Mouse (Mus musculus) cortical plate, adult 2 months (tissue): ENCODE measurements at regions not wholly inside any gene's neighbourhood (a gene's known extent, or its start where the extent isn't known, plus 50 kb on each side); places are given as distances from the start of the nearest gene placed in this dataset.

ENCODE experiments used
- H3K27ac ChIP-seq: fragments of 200-500 bp; 2 replicates; pipeline ENCODE4 v1.5.1; 2012; ENCODE audit warnings: low read length, control low read depth, inconsistent platforms; ENCODE audit not compliant: insufficient read depth
- H3K4me1 ChIP-seq: fragments of 200-500 bp; 2 replicates; pipeline ENCODE4 v1.6.1; 2011; ENCODE audit warnings: low read length; ENCODE audit not compliant: control insufficient read depth, insufficient read depth
- H3K4me3 ChIP-seq: fragments of 200-500 bp; 2 replicates; pipeline ENCODE4 v1.5.1; 2011; ENCODE audit warnings: mild to moderate bottlenecking, low read length, control low read depth; ENCODE audit not compliant: insufficient read depth
- CTCF ChIP-seq: fragments of 200-500 bp; IDR thresholded peaks from 2 replicates; pipeline ENCODE4 v1.5.1; 2011; ENCODE audit warnings: mild to moderate bottlenecking, control low read depth, low read length; ENCODE audit not compliant: insufficient read depth; ENCODE audit errors: extremely low read depth
- POLR2A ChIP-seq: fragments of 200-500 bp; IDR thresholded peaks from 2 replicates; pipeline ENCODE4 v1.6.1; 2011; ENCODE audit warnings: mild to moderate bottlenecking, low read length, control low read depth; ENCODE audit not compliant: insufficient read depth; ENCODE audit errors: extremely low read depth

DNA sequence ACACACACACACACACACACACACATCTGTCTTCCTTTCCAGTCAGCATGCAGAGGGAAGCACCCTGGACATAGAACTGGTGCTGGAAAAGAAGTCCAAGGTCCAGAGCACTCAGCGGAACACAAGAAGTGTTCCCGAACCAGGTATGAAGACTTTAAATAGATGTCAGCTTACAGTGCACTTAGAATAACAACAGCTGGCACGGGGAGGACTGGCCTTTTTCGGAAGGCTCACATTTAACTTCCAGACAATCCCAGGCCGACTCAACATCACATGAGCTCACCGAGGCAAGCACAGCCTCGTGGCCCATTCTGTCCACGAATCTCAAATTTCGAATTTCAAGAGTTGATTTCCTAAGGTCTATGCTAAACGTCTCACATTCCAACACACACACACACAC lies 70.9 kb upstream of the Slc25a33 start:
- TF ChIP-seq POLR2A (no peak), CTCF (no peak)
- Histone ChIP-seq H3K4me3 (no peak overlapping the region), H3K4me1 (0 out of 2 replicates have a peak, but pooled peaks cover 6% of the 10 kb centered on the region), H3K27ac (no peak overlapping the region)

DNA sequence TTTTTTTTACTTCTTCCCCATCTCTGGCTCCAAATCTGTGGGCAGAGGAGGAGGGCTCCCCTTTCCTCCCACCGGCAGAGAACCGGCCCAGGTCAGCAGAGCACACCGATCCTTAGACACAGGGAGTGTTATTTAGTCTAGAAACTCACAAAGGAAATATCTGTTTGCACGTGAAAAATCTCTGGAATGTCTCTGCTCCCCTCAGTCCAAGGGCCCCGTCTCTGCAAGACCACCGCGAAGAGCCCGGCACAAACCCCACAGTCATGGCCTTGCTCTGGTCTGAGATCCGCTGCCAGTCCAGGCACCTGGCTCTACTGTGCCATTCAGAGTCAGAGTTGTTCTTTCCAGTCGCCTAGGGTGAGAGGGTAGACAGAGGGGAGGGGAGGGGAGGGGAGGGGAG lies 69.7 kb upstream of the Slc25a33 start:
- Histone ChIP-seq H3K4me3 (no peak overlapping the region), H3K4me1 (peaks cover 6% of the 10 kb centered on the region; the same call in 1 of the 2 replicates), H3K27ac (no peak overlapping the region)
- TF ChIP-seq CTCF = no peak
- no peak for TF ChIP-seq POLR2A

DNA sequence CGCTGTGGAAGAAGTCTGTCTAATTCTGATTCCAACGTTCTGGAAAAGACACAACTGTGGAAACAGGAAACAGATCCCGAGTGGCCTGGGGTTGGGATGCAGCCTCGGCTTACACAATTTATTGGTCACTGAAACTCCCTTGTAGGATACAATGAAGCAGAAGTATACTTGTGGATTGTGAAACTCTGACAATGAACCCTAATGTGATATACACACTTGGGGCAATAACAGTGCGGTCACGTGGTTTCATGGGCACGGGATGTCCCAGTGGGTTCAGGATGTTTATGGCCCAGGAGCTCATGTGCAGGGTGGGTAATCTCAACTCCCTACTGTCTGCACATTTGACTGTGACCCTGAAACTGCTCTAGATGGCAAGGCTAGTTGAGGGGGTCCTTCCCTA lies 68.8 kb upstream of the Slc25a33 start:
- Histone ChIP-seq H3K27ac (no peak overlapping the region), H3K4me1 (peaks cover 6% of the 10 kb centered on the region; the same call in 1 of the 2 replicates), H3K4me3 (no peak overlapping the region)
- TF ChIP-seq CTCF = no peak
- TF ChIP-seq POLR2A = no peak

DNA sequence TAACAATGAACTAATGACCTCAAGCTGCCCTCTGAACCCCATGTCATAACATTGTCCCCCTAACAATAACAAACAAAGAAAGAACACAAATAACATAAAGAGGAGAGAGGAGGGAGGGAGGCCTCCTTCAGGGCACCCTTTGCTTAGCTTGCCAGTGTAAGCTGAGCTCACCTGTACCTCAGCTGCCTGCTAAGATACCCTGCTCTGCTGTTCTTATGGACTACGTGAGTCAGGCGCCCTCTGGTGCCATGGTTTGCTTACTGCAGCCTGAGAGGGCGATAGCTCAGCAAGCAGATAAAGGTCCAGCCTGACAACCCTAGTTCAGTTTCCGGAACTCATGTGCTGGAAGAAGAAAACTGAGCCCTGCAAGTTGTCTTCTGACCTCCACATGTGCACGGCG lies 67.8 kb upstream of the Slc25a33 start:
- Histone ChIP-seq H3K27ac (no peak overlapping the region), H3K4me1 (peaks cover 4% of the 10 kb centered on the region; the same call in 1 of the 2 replicates), H3K4me3 (no peak overlapping the region)
- no peak for TF ChIP-seq POLR2A
- TF ChIP-seq CTCF = peak; percentile 46

DNA sequence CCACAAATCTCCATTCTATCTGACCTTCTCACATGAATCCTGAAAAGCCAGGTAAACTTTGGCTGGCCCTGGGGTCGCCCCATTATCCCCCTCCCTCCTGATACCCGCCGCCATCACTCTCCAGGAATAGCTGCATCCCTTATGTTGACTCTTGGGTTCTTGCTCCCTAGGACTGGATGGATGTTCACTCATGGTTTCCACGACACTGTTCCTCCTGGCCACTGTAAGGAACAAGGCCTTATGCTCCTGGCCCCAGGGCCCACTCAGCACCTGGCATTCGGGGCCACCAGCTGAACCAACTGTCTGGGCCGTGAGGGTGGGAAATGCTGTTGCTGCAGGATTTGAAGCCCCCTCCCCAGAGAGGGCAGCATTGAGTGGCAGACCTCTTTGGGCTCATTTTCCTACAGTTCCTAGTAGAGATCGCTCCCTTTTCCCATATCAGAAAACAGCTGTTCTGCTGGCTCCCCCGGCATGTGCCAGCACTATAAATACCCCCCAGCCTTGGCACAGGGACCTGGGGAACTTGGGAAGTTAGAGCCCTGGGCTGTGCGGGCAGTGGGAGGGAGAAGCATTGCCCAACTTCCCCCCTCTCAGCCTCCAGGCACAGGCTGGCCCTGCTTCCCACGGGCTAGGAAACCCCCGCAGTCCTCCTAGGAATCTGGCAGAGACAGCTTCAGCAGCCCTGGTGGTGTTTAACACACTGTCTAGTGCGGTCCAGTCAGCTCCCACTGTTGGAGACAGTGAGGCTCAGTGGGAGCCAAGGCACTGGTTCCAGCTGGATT lies 66.6 kb upstream of the Slc25a33 start:
- TF ChIP-seq CTCF = no peak
- TF ChIP-seq POLR2A = no peak
- Histone ChIP-seq H3K4me1 (peaks cover 2% of the 10 kb centered on the region; the same call in 1 of the 2 replicates), H3K27ac (peak overlapping the region; percentile 22; the same call in 1 of the 2 replicates), H3K4me3 (no peak overlapping the region)

DNA sequence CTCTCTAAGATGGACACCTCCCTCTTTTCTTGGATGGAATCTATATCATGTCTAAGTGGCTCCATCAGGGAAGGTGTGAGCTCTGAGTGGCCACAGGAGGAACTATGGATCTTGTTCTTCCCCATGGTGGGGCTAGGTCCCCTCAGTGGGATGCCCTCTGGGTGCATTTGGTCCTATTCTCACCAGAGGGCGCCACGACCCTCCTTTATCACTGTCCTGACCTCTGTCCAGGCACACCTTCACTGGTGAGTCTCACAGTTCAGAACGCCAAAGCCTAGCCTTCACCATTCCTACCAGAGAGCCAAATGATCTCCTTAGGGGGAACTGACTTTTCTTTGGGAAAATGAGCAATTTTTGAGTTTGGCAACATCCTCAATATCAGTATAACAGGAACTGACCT lies 64.6 kb upstream of the Slc25a33 start:
- TF ChIP-seq POLR2A (no peak), CTCF (peak; percentile 53)
- H3K4me1 ChIP-seq = peaks cover 2% of the 10 kb centered on the region; the same call in 1 of the 2 replicates
- no peak overlapping the region for H3K4me3 ChIP-seq
- H3K27ac ChIP-seq = no peak overlapping the region

DNA sequence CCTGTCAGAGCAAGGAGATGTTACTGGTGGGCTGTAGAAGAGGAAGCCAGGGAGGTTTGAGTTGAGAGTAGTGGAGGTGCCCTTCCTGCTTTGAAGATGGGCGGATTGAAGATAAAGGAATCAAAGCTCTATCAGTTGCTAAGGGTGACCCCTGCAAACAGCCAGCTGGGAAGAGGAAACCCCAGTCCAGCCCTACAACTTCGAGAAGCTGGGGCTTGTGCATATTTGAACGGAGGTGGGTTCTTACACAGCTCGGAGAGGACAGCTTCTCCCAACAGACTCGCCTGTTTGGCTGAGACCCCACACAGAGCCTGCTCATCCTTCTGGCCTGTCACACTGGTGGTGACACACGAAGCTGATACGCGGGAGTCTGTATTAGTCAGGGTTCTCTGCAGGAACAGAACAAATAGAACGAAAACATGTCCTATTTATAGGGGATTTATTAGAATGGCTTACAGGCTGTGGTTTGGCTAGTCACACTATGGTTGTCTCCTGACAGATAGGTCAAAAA lies 60.6 kb upstream of the Slc25a33 start:
- H3K4me3 ChIP-seq = no peak overlapping the region
- no peaks in the 10 kb centered on the region; the same call in 1 of the 2 replicates for H3K4me1 ChIP-seq
- TF ChIP-seq CTCF (no peak), POLR2A (no peak)
- no peak overlapping the region for H3K27ac ChIP-seq

DNA sequence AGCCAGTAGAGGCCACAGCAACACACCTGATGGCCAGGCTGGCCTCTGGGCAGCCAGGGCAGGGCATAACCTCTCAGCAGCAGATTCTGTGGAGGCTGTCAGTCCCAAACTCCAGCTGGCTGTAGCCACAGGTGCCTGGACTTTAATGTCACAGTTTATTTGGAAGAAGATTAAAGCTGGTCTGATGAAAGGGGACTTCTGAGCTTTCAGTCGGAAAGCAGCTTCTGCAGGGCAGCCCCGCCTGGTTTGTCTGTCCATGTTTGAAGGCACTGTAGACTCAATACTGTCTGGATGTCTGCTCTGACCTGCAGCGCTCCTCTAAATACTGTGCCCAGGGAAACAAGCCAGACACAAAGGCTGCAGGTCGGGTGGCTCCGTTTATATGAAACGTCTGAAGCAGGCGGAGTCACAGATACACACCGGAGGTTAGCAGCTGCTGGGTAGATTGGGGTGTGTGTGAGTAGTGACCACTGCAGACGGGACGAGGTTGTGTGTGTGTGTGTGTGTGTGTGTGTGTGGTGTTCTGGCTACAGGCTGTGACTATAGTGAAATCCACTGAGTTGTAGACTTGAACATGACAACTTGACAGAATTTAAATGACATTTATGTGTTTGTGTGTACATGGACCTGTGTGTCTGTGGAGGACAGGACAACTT lies 58.5 kb upstream of the Slc25a33 start:
- H3K4me1 ChIP-seq = no peaks in the 10 kb centered on the region
- H3K4me3 ChIP-seq = no peak overlapping the region
- H3K27ac ChIP-seq = no peak overlapping the region
- TF ChIP-seq CTCF (no peak), POLR2A (no peak)

DNA sequence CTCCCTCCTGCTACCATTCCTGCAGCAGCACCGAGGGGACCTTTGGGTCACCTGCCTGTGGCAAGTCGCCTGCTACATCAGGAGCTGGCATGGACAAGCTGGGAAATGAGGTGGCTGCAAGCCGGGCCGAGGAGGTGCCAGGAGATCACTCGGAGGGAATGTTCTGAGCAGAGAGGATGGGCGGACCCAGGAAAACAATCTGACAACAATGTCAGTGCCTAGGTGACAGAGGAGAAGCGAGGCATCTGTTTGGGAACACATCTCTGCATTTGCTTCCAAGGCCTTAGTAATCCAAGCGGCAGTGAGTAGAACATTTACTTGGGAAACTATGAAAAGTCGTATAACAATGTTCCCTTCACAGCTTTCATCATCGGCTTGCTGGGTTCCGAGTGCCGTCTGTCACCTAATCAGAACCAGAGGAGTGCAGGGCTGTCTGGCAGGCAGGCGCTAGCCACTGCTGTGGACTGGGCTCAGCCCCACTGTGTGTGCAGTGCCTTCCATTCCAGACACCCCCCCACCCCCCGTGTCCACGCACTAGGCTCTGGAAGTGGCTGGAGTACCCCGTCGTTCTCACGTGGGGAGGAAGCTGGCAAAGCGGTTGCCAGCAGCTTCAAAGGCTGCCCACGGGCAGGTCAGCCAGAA lies 56.6 kb upstream of the Slc25a33 start:
- Histone ChIP-seq H3K27ac (no peak overlapping the region), H3K4me3 (no peak overlapping the region), H3K4me1 (no peaks in the 10 kb centered on the region)
- no peak for TF ChIP-seq POLR2A
- TF ChIP-seq CTCF = no peak
